Mouse (Mus musculus): ENCODE data around the gene Gm15517. TPM values are rescaled to one million over a fixed set of nuclear protein-coding genes. Genes with fewer than 3 reads are reported as not detected.

The Gm15517 gene
- total and polyA plus RNA-seq, 3 experiments: not detected

GRCm38 (mm10) chr7:44280959-44281358, 19.7 kb downstream of the Gm15517 start:
- Histone ChIP-seq H3K79me2 (ENCODE audit: control insufficient read depth, insufficient read depth, low read length, poor library complexity) (no peaks in the 10 kb centered on the region), H3K9ac (ENCODE audit: control insufficient read depth, low read depth, low read length, poor library complexity, severe bottlenecking) (no peak overlapping the region), H3K27ac (ENCODE audit: control insufficient read depth, low read depth, low read length) (no peak overlapping the region), H3K27me3 (ENCODE audit: control insufficient read depth in 1 of 2, insufficient read depth in 2 of 2, low read length in 2 of 2) (no peaks in the 10 kb centered on the region), H3K36me3 (ENCODE audit: control insufficient read depth in 1 of 2, insufficient read depth in 2 of 2, low read length in 2 of 2) (no peaks in the 10 kb centered on the region), H3K4me1 (ENCODE audit: control insufficient read depth in 1 of 2, insufficient read depth in 2 of 2, low read length in 2 of 2) (no peaks in the 10 kb centered on the region), H3K9me3 (replicated peaks; ENCODE audit: insufficient read depth, low read length) (no peaks in the 10 kb centered on the region), H3K4me3 (ENCODE audit: control insufficient read depth in 1 of 2, insufficient read depth in 1 of 2, low read depth in 2 of 2, low read length in 2 of 2) (no peak overlapping the region)
- no peak for DNase-seq (ENCODE audit: low read depth, low spot score)
- TF ChIP-seq MYB (IDR thresholded peaks at IDR 0.05; ENCODE audit: low read depth, low read length) (no peak), MXI1 (IDR thresholded peaks at IDR 0.05; ENCODE audit: low read depth, low read length) (no peak), HCFC1 (IDR thresholded peaks at IDR 0.05; ENCODE audit: low read depth, low read length) (peak; percentile 75), USF1 (IDR thresholded peaks at IDR 0.05; ENCODE audit: low read depth, low read length) (peak; percentile 76)

- no peak overlapping the region for H3K27ac ChIP-seq (ENCODE audit: control insufficient read depth, low read depth, low read length)
- no peaks in the 10 kb centered on the region for H3K36me3 ChIP-seq (ENCODE audit: control insufficient read depth in 1 of 2, insufficient read depth in 2 of 2, low read length in 2 of 2)
- DNase-seq (ENCODE audit: low read depth, low spot score): no peak
- no peak overlapping the region for H3K9ac ChIP-seq (ENCODE audit: control insufficient read depth, low read depth, low read length, poor library complexity, severe bottlenecking)
- H3K79me2 ChIP-seq (ENCODE audit: control insufficient read depth, insufficient read depth, low read length, poor library complexity): no peaks in the 10 kb centered on the region
- H3K4me1 ChIP-seq (ENCODE audit: control insufficient read depth in 1 of 2, insufficient read depth in 2 of 2, low read length in 2 of 2): no peaks in the 10 kb centered on the region
- H3K4me3 ChIP-seq (ENCODE audit: control insufficient read depth in 1 of 2, insufficient read depth in 1 of 2, low read depth in 2 of 2, low read length in 2 of 2): no peak overlapping the region
- no peaks in the 10 kb centered on the region for H3K27me3 ChIP-seq (ENCODE audit: control insufficient read depth in 1 of 2, insufficient read depth in 2 of 2, low read length in 2 of 2)
- H3K9me3 ChIP-seq (replicated peaks; ENCODE audit: insufficient read depth, low read length): no peaks in the 10 kb centered on the region
- TF ChIP-seq JUND (IDR thresholded peaks at IDR 0.05; ENCODE audit: low read depth, low read length) (no peak), ZKSCAN1 (IDR thresholded peaks at IDR 0.05; ENCODE audit: low read depth, low read length) (no peak), MYB (IDR thresholded peaks at IDR 0.05; ENCODE audit: low read depth, low read length) (no peak), SIN3A (IDR thresholded peaks at IDR 0.05; ENCODE audit: low read length) (no peak), TBP (IDR thresholded peaks at IDR 0.05; ENCODE audit: low read depth, low read length) (no peak), MAZ (IDR thresholded peaks at IDR 0.05; ENCODE audit: low read depth, low read length) (no peak), NELFE (IDR thresholded peaks at IDR 0.05; ENCODE audit: low read depth, low read length) (no peak), E2F4 (IDR thresholded peaks at IDR 0.05; ENCODE audit: borderline replicate concordance, low read depth, low read length) (no peak), CHD1 (IDR thresholded peaks at IDR 0.05; ENCODE audit: low read depth, low read length) (no peak), POLR2AphosphoS2 (IDR thresholded peaks at IDR 0.05; ENCODE audit: low read length) (no peak), ZNF384 (IDR thresholded peaks at IDR 0.05; ENCODE audit: low read depth, low read length) (no peak), BHLHE40 (IDR thresholded peaks at IDR 0.05; ENCODE audit: borderline replicate concordance, low read depth, low read length) (no peak)
Observed at GRCm38 (mm10) chr7:44281586-44281985, 20.3 kb downstream of the Gm15517 start.

GRCm38 (mm10) chr7:44287760-44288159, 26.5 kb downstream of the Gm15517 start:
- Histone ChIP-seq H3K4me1 (ENCODE audit: control insufficient read depth in 1 of 2, insufficient read depth in 2 of 2, low read length in 2 of 2) (no peaks in the 10 kb centered on the region), H3K36me3 (ENCODE audit: control insufficient read depth in 1 of 2, insufficient read depth in 2 of 2, low read length in 2 of 2) (no peaks in the 10 kb centered on the region), H3K79me2 (ENCODE audit: control insufficient read depth, insufficient read depth, low read length, poor library complexity) (no peaks in the 10 kb centered on the region), H3K27ac (ENCODE audit: control insufficient read depth, low read depth, low read length) (no peak overlapping the region), H3K27me3 (ENCODE audit: control insufficient read depth in 1 of 2, insufficient read depth in 2 of 2, low read length in 2 of 2) (no peaks in the 10 kb centered on the region), H3K4me3 (ENCODE audit: control insufficient read depth in 1 of 2, insufficient read depth in 1 of 2, low read depth in 2 of 2, low read length in 2 of 2) (no peak overlapping the region), H3K9ac (ENCODE audit: control insufficient read depth, low read depth, low read length, poor library complexity, severe bottlenecking) (no peak overlapping the region), H3K9me3 (replicated peaks; ENCODE audit: insufficient read depth, low read length) (no peaks in the 10 kb centered on the region)
- TF ChIP-seq MYC (IDR thresholded peaks at IDR 0.05; ENCODE audit: low read depth, low read length): no peak
- TF ChIP-seq NRF1 (IDR thresholded peaks at IDR 0.05; ENCODE audit: insufficient read depth, low read depth, low read length, poor library complexity, severe bottlenecking): no peak
- no peak for DNase-seq (ENCODE audit: low read depth, low spot score)

Measured in MEL (cell line).